ENCODE assay signal across 1 mouse cellular context in genomic region chr3:96553601-96554000, GRCm38 (mm10).
TF ChIP-seq lines count a peak whose summit lies in the region.

No protein-coding gene starts in this region.

TF ChIP-seq in MEL, 35 proteins besides CTCF, POLR2A, EP300 and RAD21 (continued from another document):
- TF ChIP-seq KAT2A (conservative IDR thresholded peaks at IDR 0.05; ENCODE audit: low read depth, low read length) (no peak), ZC3H11A (IDR thresholded peaks at IDR 0.05; ENCODE audit: low read depth, low read length) (no peak), SIN3A (IDR thresholded peaks at IDR 0.05; ENCODE audit: low read length) (no peak), POLR2AphosphoS5 (IDR thresholded peaks at IDR 0.05; ENCODE audit: borderline replicate concordance, low read depth, low read length) (no peak), NELFE (IDR thresholded peaks at IDR 0.05; ENCODE audit: low read depth, low read length) (no peak), E2F4 (IDR thresholded peaks at IDR 0.05; ENCODE audit: borderline replicate concordance, low read depth, low read length) (no peak)
